Mouse (Mus musculus) cerebellum, postnatal 10 days (tissue): Measurements from ENCODE around the gene Cfap77.
A peak's percentile ranks its signal among the peaks of the same experiment; 100 is the strongest.
"Not testable (repeated sequence)": the region's sequence is repeated elsewhere in the genome, so short reads cannot be mapped to it uniquely, and the experiment has no call there.

ENCODE experiments used
- DNase-seq, 2 experiments: peaks; one replicate each; pipeline ENCODE4 v3.0.0; 2021; ENCODE audit warnings: mixed read lengths in 2 of 2

The Cfap77 gene

GRCm38 (mm10) chr2:29054991-29055390 is at the start of gene Cfap77:
Gene Cfap77 (minus strand): TSS chr2:29055066.
- peak; percentile 65 to 66 for DNase-seq

GRCm38 (mm10) chr2:29102416-29103377 is 47.8 kb upstream of the Cfap77 start:
- not testable (repeated sequence) for DNase-seq

- no peak for DNase-seq
Observed at GRCm38 (mm10) chr2:29100822-29101534, 46.1 kb upstream of the Cfap77 start.

- no peak for DNase-seq
Observed at GRCm38 (mm10) chr2:29099646-29100045, 44.8 kb upstream of the Cfap77 start.

GRCm38 (mm10) chr2:29098786-29099185 is 43.9 kb upstream of the Cfap77 start:
- no peak for DNase-seq

GRCm38 (mm10) chr2:29097955-29098354 is 43.1 kb upstream of the Cfap77 start:
- DNase-seq, result not testable (repeated sequence)

- no peak for DNase-seq
Observed at GRCm38 (mm10) chr2:29097465-29097864, 42.6 kb upstream of the Cfap77 start.

- no peak for DNase-seq
Observed at GRCm38 (mm10) chr2:29096751-29097150, 41.9 kb upstream of the Cfap77 start.

- DNase-seq, result no peak
Observed at GRCm38 (mm10) chr2:29095674-29096073, 40.8 kb upstream of the Cfap77 start.

- not testable (repeated sequence) for DNase-seq
Observed at GRCm38 (mm10) chr2:29089276-29089675, 34.4 kb upstream of the Cfap77 start.

GRCm38 (mm10) chr2:29086026-29086425 is 31.2 kb upstream of the Cfap77 start:
- DNase-seq, result no peak

- DNase-seq, result no peak
Observed at GRCm38 (mm10) chr2:29081965-29082364, 27.1 kb upstream of the Cfap77 start.

- DNase-seq, result no peak
Observed at GRCm38 (mm10) chr2:29076226-29076625, 21.4 kb upstream of the Cfap77 start.

- no peak for DNase-seq
Observed at GRCm38 (mm10) chr2:29075331-29076070, 20.6 kb upstream of the Cfap77 start.

- no peak for DNase-seq
Observed at GRCm38 (mm10) chr2:29074676-29075075, 19.8 kb upstream of the Cfap77 start.

- peak; percentile 53 to 62 for DNase-seq
Observed at GRCm38 (mm10) chr2:29066410-29066809, 11.5 kb upstream of the Cfap77 start.

GRCm38 (mm10) chr2:29065796-29066195 is 10.9 kb upstream of the Cfap77 start:
- no peak for DNase-seq

GRCm38 (mm10) chr2:29060135-29060597 is 5.3 kb upstream of the Cfap77 start, which contains the start of gene Ttf1:
Gene Ttf1 (plus strand): TSS chr2:29060262.
- peak; percentile 93 to 96 for DNase-seq

- no peak for DNase-seq
Observed at GRCm38 (mm10) chr2:29054545-29054935, 326 bp downstream of the Cfap77 start.

GRCm38 (mm10) chr2:29053802-29054544 is 893 bp downstream of the Cfap77 start:
- DNase-seq, result peak; percentile 74 to 78

- DNase-seq, result peak; percentile 84 to 89
Observed at GRCm38 (mm10) chr2:29052943-29053454, 1.9 kb downstream of the Cfap77 start.

- no peak for DNase-seq
Observed at GRCm38 (mm10) chr2:29051932-29052331, 2.9 kb downstream of the Cfap77 start.
